Mouse (Mus musculus) embryonic facial prominence, embryonic 15.5 days (tissue): Measurements from ENCODE around the gene Cd82. TPM values are rescaled to one million over a fixed set of nuclear protein-coding genes. Genes with fewer than 3 reads are reported as not detected.

Experiments
- ATAC-seq: fragments of 200-750 bp; cut with Nextera tagmentation; 2 replicates; pipeline ENCODE4 v1.8.0; 2017; ENCODE audit warnings: low read depth, moderate TSS enrichment; ENCODE audit not compliant: insufficient number of reproducible peaks, low FRiP score, low TSS enrichment
- H3K27ac ChIP-seq: fragments of 300-500 bp; sonication (generic); replicated peaks from 2 replicates; pipeline ENCODE4 v1.5.1; 2015; ENCODE audit warnings: mild to moderate bottlenecking, inconsistent platforms
- H3K27me3 ChIP-seq: fragments of 300-500 bp; sonication (generic); 2 replicates; pipeline ENCODE4 v1.6.1; 2015; ENCODE audit warnings: inconsistent platforms
- H3K36me3 ChIP-seq: fragments of 300-500 bp; sonication (generic); 2 replicates; pipeline ENCODE4 v1.6.1; 2015; ENCODE audit warnings: mild to moderate bottlenecking, inconsistent platforms
- H3K4me1 ChIP-seq: fragments of 300-500 bp; sonication (generic); 2 replicates; pipeline ENCODE4 v1.6.1; 2015; ENCODE audit warnings: inconsistent platforms
- H3K4me2 ChIP-seq: fragments of 300-500 bp; sonication (generic); replicated peaks from 2 replicates; pipeline ENCODE4 v1.6.1; 2015; ENCODE audit warnings: mild to moderate bottlenecking, inconsistent platforms
- H3K4me3 ChIP-seq: fragments of 300-500 bp; sonication (generic); replicated peaks from 2 replicates; pipeline ENCODE4 v1.5.1; 2015; ENCODE audit warnings: mild to moderate bottlenecking, inconsistent platforms
- H3K9ac ChIP-seq: fragments of 300-500 bp; sonication (generic); 2 replicates; pipeline ENCODE4 v1.6.1; 2015; ENCODE audit warnings: inconsistent platforms
- H3K9me3 ChIP-seq: fragments of 300-500 bp; sonication (generic); replicated peaks from 2 replicates; pipeline ENCODE4 v1.6.1; 2016; ENCODE audit warnings: inconsistent platforms
- WGBS: fragments of 180-500 bp; shearing (Covaris S2); methylation state at CpG from one replicate; pipeline ENCODE4 v1.1.7; 2015; 5-methylcytosine and 5-hydroxymethylcytosine counted together
- microRNA-seq: library from miRNA; unstranded; fragments of <30 nt; microRNA quantifications from one replicate; pipeline ENCODE4, GENCODE M21; 2016; ENCODE audit warnings: borderline number of aligned reads
- polyA plus RNA-seq: library from polyadenylated mRNA; unstranded; fragments of >200 nt; fragmentation: Nextera tagmentation; extraction: Ambion mirVana; gene quantifications from 2 replicates; pipeline ENCODE4 v1.2.1, GENCODE M21; 2015

Cd82 gene
- polyA plus RNA-seq, 1 experiment from 2014 or later = 84.0 TPM

DNA sequence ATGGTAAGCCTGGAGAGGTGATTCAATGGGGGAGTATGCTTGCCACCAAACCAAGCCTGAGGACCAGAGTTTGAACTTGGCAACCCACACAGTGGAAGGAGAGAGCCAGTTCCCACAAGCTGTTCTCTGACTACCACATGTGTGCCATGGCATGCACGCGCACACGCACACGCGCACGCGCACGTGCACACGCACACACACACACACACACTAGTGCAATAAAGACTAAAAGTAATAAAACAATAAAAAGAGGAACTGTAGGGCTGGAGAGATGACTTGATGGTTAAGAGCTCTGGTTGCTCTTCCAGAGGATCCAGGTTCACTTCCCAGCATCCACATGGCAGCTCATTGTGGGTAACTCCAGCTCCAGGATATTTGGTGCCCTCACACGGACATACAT lies 90.1 kb downstream of the Cd82 start:
- Histone ChIP-seq H3K27ac (no peak overlapping the region), H3K9ac (no peak overlapping the region), H3K4me2 (no peak overlapping the region), H3K4me3 (no peak overlapping the region), H3K9me3 (no peaks in the 10 kb centered on the region), H3K4me1 (peaks cover 20% of the 10 kb centered on the region), H3K27me3 (no peaks in the 10 kb centered on the region), H3K36me3 (no peaks in the 10 kb centered on the region)
- 95% methylated on average over 10 of the region's 10 CpGs for WGBS
- ATAC-seq = no peak

DNA sequence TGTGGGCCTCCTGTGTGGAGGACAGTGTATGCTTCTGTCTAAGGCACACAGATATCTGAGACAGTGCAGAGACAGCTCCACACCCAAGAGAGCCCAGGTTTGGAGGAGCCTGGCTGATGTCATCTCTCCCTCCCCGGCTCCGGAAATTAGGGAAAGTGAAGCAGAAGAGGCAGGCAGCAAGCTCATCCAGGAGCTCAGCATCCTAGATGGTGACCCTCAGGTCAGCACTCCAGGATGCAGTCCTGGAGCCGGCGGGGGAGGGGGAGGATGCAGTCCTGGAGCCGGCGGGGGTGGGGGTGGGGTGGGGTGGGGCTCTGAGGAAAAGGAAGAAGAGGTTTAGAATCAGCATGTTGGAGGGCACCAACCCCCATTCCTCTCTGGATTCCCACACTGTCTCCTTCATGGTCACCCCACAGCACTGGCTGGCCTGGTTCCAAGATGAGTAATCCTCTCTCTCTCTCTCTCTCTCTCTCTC lies 90.8 kb downstream of the Cd82 start:
- 8% methylated on average over 4 of the region's 6 CpGs for WGBS
- H3K4me2 ChIP-seq = no peak overlapping the region
- no peaks in the 10 kb centered on the region for H3K9me3 ChIP-seq
- ATAC-seq = no peak; the same call in 1 of the 2 replicates
- H3K4me1 ChIP-seq = peaks cover 16% of the 10 kb centered on the region; the same call in 1 of the 2 replicates
- H3K27ac ChIP-seq = no peak overlapping the region
- H3K4me3 ChIP-seq = no peak overlapping the region
- H3K9ac ChIP-seq = no peak overlapping the region
- H3K36me3 ChIP-seq = no peaks in the 10 kb centered on the region
- no peaks in the 10 kb centered on the region for H3K27me3 ChIP-seq

Small RNAs within 50 kb of the gene (microRNA-seq; reads per million reads assigned to microRNA genes)
- not detected for gene Mir7001

Other genes starting within 250 kb of the Cd82 start
- gene Tspan18, start 128.6 kb downstream of the Cd82 start, polyA plus RNA-seq = 25.5 and 27.6 TPM in 2 replicates
- not detected in 2 replicates for gene Gm10803, start 97.4 kb upstream of the Cd82 start, polyA plus RNA-seq
- gene Alx4, start 179.2 kb upstream of the Cd82 start, polyA plus RNA-seq = 14.3 and 14.9 TPM in 2 replicates